Mouse (Mus musculus): ENCODE measurements around the gene Megf8. TPM values are rescaled to one million over a fixed set of nuclear protein-coding genes. Genes with fewer than 3 reads are reported as not detected.
"Not testable (repeated sequence)": the region's sequence is repeated elsewhere in the genome, so short reads cannot be mapped to it uniquely, and the experiment has no call there.

Megf8 gene
- polyA plus RNA-seq, 1 experiment from 2014 or later = 19.1 TPM

GRCm38 (mm10) chr7:25306614-25306996, 10.4 kb upstream of the Megf8 start:
- H3K4me2 ChIP-seq (replicated peaks) = peak overlapping the region; percentile 94
- peak overlapping the region; percentile 60 for H3K4me3 ChIP-seq
- no peaks in the 10 kb centered on the region for H3K36me3 ChIP-seq
- peaks cover 19% of the 10 kb centered on the region for H3K27me3 ChIP-seq (replicated peaks)
- H3K9me3 ChIP-seq = no peaks in the 10 kb centered on the region
- peak overlapping the region; percentile 77; the same call in 1 of the 2 replicates for H3K9ac ChIP-seq
- no peak overlapping the region; the same call in 1 of the 2 replicates for H3K27ac ChIP-seq
- H3K4me1 ChIP-seq = peaks cover 2% of the 10 kb centered on the region; the same call in 1 of the 2 replicates
- WGBS = 38% methylated on average over 2 of the region's 2 CpGs
- peak; percentile 52; the same call in 1 of the 2 replicates for ATAC-seq (ENCODE audit: low FRiP score, low read depth)

- no peak overlapping the region for H3K4me2 ChIP-seq (replicated peaks)
- H3K27ac ChIP-seq = no peak overlapping the region
- no peaks in the 10 kb centered on the region for H3K36me3 ChIP-seq
- 71% methylated on average over 17 of the region's 17 CpGs for WGBS
- H3K9ac ChIP-seq = no peak overlapping the region
- H3K4me3 ChIP-seq = no peak overlapping the region
- H3K4me1 ChIP-seq = peaks cover 2% of the 10 kb centered on the region; the same call in 1 of the 2 replicates
- ATAC-seq (ENCODE audit: low FRiP score, low read depth) = no peak
- peaks cover 41% of the 10 kb centered on the region for H3K27me3 ChIP-seq (replicated peaks)
- H3K9me3 ChIP-seq = no peaks in the 10 kb centered on the region
Measured at GRCm38 (mm10) chr7:25308702-25309318, 8.2 kb upstream of the Megf8 start.

- 87% methylated on average over 9 of the region's 9 CpGs for WGBS
- Histone ChIP-seq H3K27ac (no peak overlapping the region), H3K9me3 (no peaks in the 10 kb centered on the region), H3K4me1 (peaks cover 2% of the 10 kb centered on the region; the same call in 1 of the 2 replicates), H3K4me3 (no peak overlapping the region), H3K36me3 (no peaks in the 10 kb centered on the region), H3K27me3 (replicated peaks) (peaks cover 47% of the 10 kb centered on the region), H3K9ac (no peak overlapping the region), H3K4me2 (replicated peaks) (no peak overlapping the region)
- ATAC-seq (ENCODE audit: low FRiP score, low read depth) = no peak
Measured at GRCm38 (mm10) chr7:25309425-25309824, 7.5 kb upstream of the Megf8 start.

GRCm38 (mm10) chr7:25311193-25311592, 5.8 kb upstream of the Megf8 start:
- Histone ChIP-seq H3K9ac (no peak overlapping the region), H3K4me3 (no peak overlapping the region), H3K4me1 (peaks cover 15% of the 10 kb centered on the region), H3K9me3 (no peaks in the 10 kb centered on the region), H3K27ac (no peak overlapping the region), H3K27me3 (replicated peaks) (peaks cover 62% of the 10 kb centered on the region), H3K36me3 (no peaks in the 10 kb centered on the region), H3K4me2 (replicated peaks) (no peak overlapping the region)
- ATAC-seq (ENCODE audit: low FRiP score, low read depth) = no peak
- WGBS = 82% methylated on average over 11 of the region's 11 CpGs

GRCm38 (mm10) chr7:25313325-25313724, 3.6 kb upstream of the Megf8 start:
- H3K27me3 ChIP-seq (replicated peaks) = peaks cover 51% of the 10 kb centered on the region
- no peaks in the 10 kb centered on the region for H3K36me3 ChIP-seq
- peaks cover 27% of the 10 kb centered on the region for H3K4me1 ChIP-seq
- no peak overlapping the region for H3K27ac ChIP-seq
- H3K9me3 ChIP-seq = no peaks in the 10 kb centered on the region
- H3K4me3 ChIP-seq = no peak overlapping the region
- no peak overlapping the region for H3K4me2 ChIP-seq (replicated peaks)
- no peak overlapping the region for H3K9ac ChIP-seq
- 60% methylated on average over 7 of the region's 7 CpGs for WGBS
- ATAC-seq (ENCODE audit: low FRiP score, low read depth) = no peak

- no peak for ATAC-seq (ENCODE audit: low FRiP score, low read depth)
- H3K4me1 ChIP-seq = peaks cover 32% of the 10 kb centered on the region
- peak overlapping the region; percentile 38 for H3K4me3 ChIP-seq
- H3K9ac ChIP-seq = peak overlapping the region; percentile 61
- no peaks in the 10 kb centered on the region for H3K36me3 ChIP-seq
- H3K27me3 ChIP-seq (replicated peaks) = peaks cover 51% of the 10 kb centered on the region
- no peaks in the 10 kb centered on the region for H3K9me3 ChIP-seq
- no peak overlapping the region for H3K27ac ChIP-seq
- peak overlapping the region; percentile 98 for H3K4me2 ChIP-seq (replicated peaks)
- 4% methylated on average over 51 of the region's 51 CpGs for WGBS
Measured at GRCm38 (mm10) chr7:25314606-25315305, 2.2 kb upstream of the Megf8 start.

- WGBS = 1% methylated on average over 69 of the region's 69 CpGs
- ATAC-seq (ENCODE audit: low FRiP score, low read depth) = no peak
- no peaks in the 10 kb centered on the region for H3K36me3 ChIP-seq
- peaks cover 51% of the 10 kb centered on the region for H3K27me3 ChIP-seq (replicated peaks)
- H3K4me3 ChIP-seq = peak overlapping the region; percentile 38
- no peaks in the 10 kb centered on the region for H3K9me3 ChIP-seq
- peak overlapping the region; percentile 61 for H3K9ac ChIP-seq
- peak overlapping the region; percentile 98 for H3K4me2 ChIP-seq (replicated peaks)
- H3K4me1 ChIP-seq = peaks cover 32% of the 10 kb centered on the region
- no peak overlapping the region for H3K27ac ChIP-seq
Measured at GRCm38 (mm10) chr7:25315306-25316041, 1.5 kb upstream of the Megf8 start.

GRCm38 (mm10) chr7:25317446-25317999, 559 bp downstream of the Megf8 start:
- Histone ChIP-seq H3K36me3 (no peaks in the 10 kb centered on the region), H3K4me3 (peak overlapping the region; percentile 62), H3K27me3 (replicated peaks) (peaks cover 34% of the 10 kb centered on the region), H3K9ac (peak overlapping the region; percentile 92), H3K4me2 (replicated peaks) (peak overlapping the region; percentile 98), H3K4me1 (peaks cover 44% of the 10 kb centered on the region), H3K9me3 (no peaks in the 10 kb centered on the region), H3K27ac (peak overlapping the region; percentile 67)
- ATAC-seq (ENCODE audit: low FRiP score, low read depth) = no peak; the same call in 1 of the 2 replicates
- 11% methylated on average over 21 of the region's 21 CpGs for WGBS

GRCm38 (mm10) chr7:25322058-25322484, 5.1 kb downstream of the Megf8 start:
- ATAC-seq (ENCODE audit: low FRiP score, low read depth) = no peak

GRCm38 (mm10) chr7:25323219-25323618, 6.3 kb downstream of the Megf8 start:
- Histone ChIP-seq H3K9ac (no peak overlapping the region), H3K4me3 (no peak overlapping the region), H3K4me2 (replicated peaks) (no peak overlapping the region), H3K27ac (no peak overlapping the region), H3K27me3 (replicated peaks) (no peaks in the 10 kb centered on the region), H3K4me1 (peaks cover 19% of the 10 kb centered on the region), H3K9me3 (no peaks in the 10 kb centered on the region), H3K36me3 (peaks cover 10% of the 10 kb centered on the region; the same call in 1 of the 2 replicates)
- 97% methylated on average over 2 of the region's 2 CpGs for WGBS
- no peak for ATAC-seq (ENCODE audit: low FRiP score, low read depth)

More at GRCm38 (mm10) chr7:25322058-25322484, 5.1 kb downstream of the Megf8 start:
- H3K4me2 ChIP-seq (replicated peaks) = peak overlapping the region; percentile 32
- no peak overlapping the region for H3K9ac ChIP-seq
- H3K27me3 ChIP-seq (replicated peaks) = no peaks in the 10 kb centered on the region
- no peaks in the 10 kb centered on the region for H3K9me3 ChIP-seq
- peaks cover 30% of the 10 kb centered on the region for H3K4me1 ChIP-seq
- H3K27ac ChIP-seq = 0 out of 2 replicates have a peak overlapping the region, but pooled peaks have one; percentile 23
- H3K4me3 ChIP-seq = no peak overlapping the region
- WGBS = 3% methylated on average over 6 of the region's 6 CpGs
- peaks cover 6% of the 10 kb centered on the region; the same call in 1 of the 2 replicates for H3K36me3 ChIP-seq

GRCm38 (mm10) chr7:25325431-25325830, 8.5 kb downstream of the Megf8 start:
- H3K4me2 ChIP-seq (replicated peaks); H3K9ac ChIP-seq; H3K27me3 ChIP-seq (replicated peaks); H3K4me3 ChIP-seq; H3K9me3 ChIP-seq; ATAC-seq (ENCODE audit: low FRiP score, low read depth); H3K27ac ChIP-seq: not testable (repeated sequence)
- Histone ChIP-seq H3K4me1 (peaks cover 12% of the 10 kb centered on the region), H3K36me3 (peaks cover 24% of the 10 kb centered on the region)
- WGBS = 92% methylated on average over 6 of the region's 6 CpGs

- no peak for ATAC-seq (ENCODE audit: low FRiP score, low read depth)
- 84% methylated on average over 8 of the region's 8 CpGs for WGBS
- Histone ChIP-seq H3K9ac (no peak overlapping the region), H3K36me3 (peaks cover 32% of the 10 kb centered on the region), H3K27me3 (replicated peaks) (no peaks in the 10 kb centered on the region), H3K4me1 (peaks cover 10% of the 10 kb centered on the region), H3K9me3 (no peaks in the 10 kb centered on the region), H3K4me2 (replicated peaks) (no peak overlapping the region), H3K4me3 (no peak overlapping the region), H3K27ac (no peak overlapping the region)
Measured at GRCm38 (mm10) chr7:25326233-25326632, 9.3 kb downstream of the Megf8 start.

Data from neural tube, embryonic 12.5 days (tissue).